Mouse (Mus musculus): ENCODE measurements at regions not wholly inside any gene's neighbourhood (a gene's known extent, or its start where the extent isn't known, plus 50 kb on each side); places are given as distances from the start of the nearest gene placed in this dataset.

DNA sequence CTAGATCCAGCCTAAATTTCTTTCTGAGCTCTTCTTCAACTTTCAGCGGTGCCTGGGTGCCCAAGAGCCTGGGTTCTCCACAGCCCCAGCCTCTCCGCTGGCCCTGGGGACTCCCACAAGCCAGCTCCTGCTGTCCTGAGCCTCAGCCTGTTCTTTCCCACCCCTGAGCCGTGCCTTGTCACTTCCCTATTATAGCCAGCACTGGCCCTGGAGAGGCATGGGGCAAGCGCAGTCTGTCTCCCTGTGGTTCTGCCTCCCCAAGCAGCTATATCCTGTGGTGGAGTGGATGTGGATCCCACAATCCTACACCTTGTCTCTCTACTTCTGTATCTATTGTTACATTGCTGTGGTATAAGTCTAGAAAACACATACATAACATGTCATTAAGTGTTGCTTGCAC lies 128.6 kb upstream of the Hgf start:
- no peak for DNase-seq (ENCODE audit: low spot score in 2 of 2)
- intact Hi-C loops (cut with DNase I) = no loop called here

DNA sequence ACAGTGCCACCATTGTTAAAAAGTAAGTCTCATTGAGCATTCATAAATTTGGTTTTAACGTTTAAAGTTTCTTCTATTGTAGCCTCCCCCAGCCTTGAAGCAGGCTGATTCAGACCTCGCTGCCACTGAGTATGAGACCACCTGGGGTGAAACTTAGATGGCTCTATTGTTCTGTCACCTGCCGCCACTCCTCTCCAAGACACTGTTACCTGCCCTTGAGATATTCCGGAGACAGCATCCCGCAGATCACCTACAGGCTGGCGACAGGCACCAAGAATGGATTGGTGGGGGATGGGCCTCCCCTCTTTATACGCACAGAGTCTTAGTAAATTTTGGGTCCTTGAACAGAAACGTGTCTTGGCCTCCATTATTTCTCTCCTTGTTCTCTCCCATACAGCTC lies 128.0 kb upstream of the Hgf start:
- intact Hi-C loops (cut with DNase I) = no loop called here
- no peak for DNase-seq (ENCODE audit: low spot score in 2 of 2)

GRCm38 (mm10) chr5:16426306-16426705 lies 127.0 kb upstream of the Hgf start:
- DNase-seq (ENCODE audit: low spot score in 2 of 2) = no peak

GRCm38 (mm10) chr5:16434586-16434985 lies 118.7 kb upstream of the Hgf start:
- intact Hi-C loops (cut with DNase I) = no loop called here

More at GRCm38 (mm10) chr5:16426306-16426705, 127.0 kb upstream of the Hgf start:
- intact Hi-C loops (cut with DNase I) = no loop called here

DNA sequence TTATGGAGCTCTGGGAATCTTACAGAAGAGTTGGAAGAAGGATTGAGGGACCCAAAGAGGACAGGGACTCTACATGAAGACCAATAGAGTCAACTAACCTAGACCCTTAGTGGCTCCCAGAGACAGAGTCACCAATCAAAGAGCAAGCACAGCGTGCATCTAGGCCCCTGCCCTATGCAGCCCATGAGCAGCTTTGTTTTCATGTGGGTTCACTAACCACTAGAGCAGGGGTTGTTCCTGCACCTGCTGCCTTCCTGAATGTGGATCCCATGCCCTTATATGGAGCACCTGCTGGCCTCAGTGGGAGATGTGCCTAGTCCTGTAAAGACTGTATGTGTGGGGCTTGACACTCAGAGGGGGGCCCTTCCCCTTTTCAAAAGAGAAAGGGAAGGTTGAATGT lies 108.2 kb upstream of the Hgf start:
- intact Hi-C loops (cut with DNase I) = no loop called here
- no peak for DNase-seq (ENCODE audit: low spot score in 2 of 2)

More at GRCm38 (mm10) chr5:16434586-16434985, 118.7 kb upstream of the Hgf start:
- no peak for DNase-seq (ENCODE audit: low spot score in 2 of 2)

GRCm38 (mm10) chr5:16446977-16447376 lies 106.3 kb upstream of the Hgf start:
- intact Hi-C loops (cut with DNase I) = no loop called here
- DNase-seq (ENCODE audit: low spot score in 2 of 2) = no peak

- no peak for DNase-seq (ENCODE audit: low spot score in 2 of 2)
- intact Hi-C loops (cut with DNase I) = no loop called here
Measured at GRCm38 (mm10) chr5:16461795-16462194, 91.5 kb upstream of the Hgf start.

GRCm38 (mm10) chr5:16466266-16466665 lies 87.0 kb upstream of the Hgf start:
- intact Hi-C loops (cut with DNase I) = no loop called here
- DNase-seq (ENCODE audit: low spot score in 2 of 2) = no peak

- intact Hi-C loops (cut with DNase I) = no loop called here
- no peak for DNase-seq (ENCODE audit: low spot score in 2 of 2)
Measured at GRCm38 (mm10) chr5:16468560-16468959, 84.7 kb upstream of the Hgf start.

GRCm38 (mm10) chr5:16469221-16469620 lies 84.1 kb upstream of the Hgf start:
- intact Hi-C loops (cut with DNase I) = no loop called here
- no peak for DNase-seq (ENCODE audit: low spot score in 2 of 2)

GRCm38 (mm10) chr5:16469644-16470275 lies 83.5 kb upstream of the Hgf start:
- intact Hi-C loops (cut with DNase I) = no loop called here
- peak in 1 of 2 experiments; percentile 9 for DNase-seq (ENCODE audit: low spot score in 2 of 2)

- intact Hi-C loops (cut with DNase I) = no loop called here
- no peak for DNase-seq (ENCODE audit: low spot score in 2 of 2)
Measured at GRCm38 (mm10) chr5:16470366-16470982, 82.8 kb upstream of the Hgf start.

DNA sequence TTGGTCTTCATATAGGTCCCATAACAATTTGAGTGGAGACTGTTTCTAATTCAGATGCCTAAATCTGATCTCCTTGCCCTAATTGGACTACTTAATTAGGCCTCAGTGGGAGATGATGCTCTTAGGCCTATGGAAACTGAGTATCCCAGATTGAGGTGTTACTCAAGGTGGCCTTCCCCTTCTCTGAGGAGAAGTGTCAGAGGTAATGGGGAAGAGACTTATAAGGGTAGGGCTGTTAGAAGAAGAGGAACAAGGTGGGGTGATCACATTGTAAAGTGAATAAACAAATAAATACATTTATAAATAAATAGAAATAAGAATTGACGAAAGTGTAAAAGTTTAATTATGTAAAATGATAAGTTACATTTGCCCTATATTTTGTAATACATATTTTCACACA lies 65.3 kb upstream of the Hgf start:
- no peak for DNase-seq (ENCODE audit: low spot score in 2 of 2)
- intact Hi-C loops (cut with DNase I) = no loop called here

- DNase-seq (ENCODE audit: low spot score in 2 of 2) = no peak
- intact Hi-C loops (cut with DNase I) = no loop called here
Measured at GRCm38 (mm10) chr5:16489803-16490202, 63.5 kb upstream of the Hgf start.

DNA sequence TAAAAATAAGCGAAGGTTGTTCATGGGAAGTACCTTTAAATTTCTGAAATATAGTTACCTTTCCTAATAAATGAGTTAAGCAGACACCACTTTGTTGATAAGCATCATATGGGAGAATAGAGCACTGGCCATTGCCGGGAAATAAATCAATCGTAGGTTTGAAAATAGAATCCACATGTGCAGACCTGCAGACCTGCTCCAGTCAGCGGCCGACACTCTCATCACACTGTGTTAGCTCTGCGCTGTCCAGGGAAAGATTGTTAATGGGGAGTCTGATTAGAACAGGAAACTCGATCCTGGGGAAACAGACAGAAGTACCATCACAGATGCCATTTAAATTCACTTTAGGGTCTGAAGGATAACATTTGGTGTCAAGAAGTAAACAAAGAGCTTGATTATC lies 53.4 kb upstream of the Hgf start:
- intact Hi-C loops (cut with DNase I) = no loop called here

More for the DNA sequence above, 53.4 kb upstream of the Hgf start:
- DNase-seq (ENCODE audit: low spot score in 2 of 2) = no peak
